Mouse (Mus musculus): ENCODE results near the gene Lin7b. TPM values are rescaled to one million over a fixed set of nuclear protein-coding genes. Genes with fewer than 3 reads are reported as not detected.

Lin7b gene
- total and polyA plus RNA-seq, 3 experiments: 1.3 to 3.8 TPM; not detected in 1

- TF ChIP-seq JUND (IDR thresholded peaks at IDR 0.05; ENCODE audit: low read depth, low read length) (no peak), SIN3A (IDR thresholded peaks at IDR 0.05; ENCODE audit: low read length) (no peak), ZMIZ1 (IDR thresholded peaks at IDR 0.05; ENCODE audit: low read depth, low read length) (no peak), ZKSCAN1 (IDR thresholded peaks at IDR 0.05; ENCODE audit: low read depth, low read length) (no peak), MAX (IDR thresholded peaks at IDR 0.05; ENCODE audit: low read length) (no peak), MAZ (IDR thresholded peaks at IDR 0.05; ENCODE audit: low read depth, low read length) (no peak), TAL1 (IDR thresholded peaks at IDR 0.05; ENCODE audit: low read length) (no peak), MYC (IDR thresholded peaks at IDR 0.05; ENCODE audit: low read depth, low read length) (no peak), KAT2A (conservative IDR thresholded peaks at IDR 0.05; ENCODE audit: low read depth, low read length) (no peak), ZNF384 (IDR thresholded peaks at IDR 0.05; ENCODE audit: low read depth, low read length) (no peak), USF1 (IDR thresholded peaks at IDR 0.05; ENCODE audit: low read depth, low read length) (no peak), USF2 (IDR thresholded peaks at IDR 0.05; ENCODE audit: borderline replicate concordance in 1 of 2, insufficient read depth in 1 of 2, low read depth in 1 of 2, low read length in 2 of 2) (no peak), NRF1 (IDR thresholded peaks at IDR 0.05; ENCODE audit: insufficient read depth, low read depth, low read length, poor library complexity, severe bottlenecking) (no peak), RCOR1 (IDR thresholded peaks at IDR 0.05; ENCODE audit: low read depth, low read length) (no peak), SMC3 (IDR thresholded peaks at IDR 0.05; ENCODE audit: low read depth, low read length) (no peak), CTCF (IDR thresholded peaks at IDR 0.05 in 2 of 3, conservative IDR thresholded peaks at IDR 0.05 in 1 of 3; ENCODE audit: control insufficient read depth in 1 of 3, insufficient read depth in 1 of 3, low read depth in 2 of 3, low read length in 3 of 3, poor library complexity in 1 of 3, severe bottlenecking in 1 of 3) (no peak), CHD1 (IDR thresholded peaks at IDR 0.05; ENCODE audit: low read depth, low read length) (no peak), E2F4 (IDR thresholded peaks at IDR 0.05; ENCODE audit: borderline replicate concordance, low read depth, low read length) (no peak), MXI1 (IDR thresholded peaks at IDR 0.05; ENCODE audit: low read depth, low read length) (no peak), MAFK (IDR thresholded peaks at IDR 0.05; ENCODE audit: borderline replicate concordance, low read depth, low read length) (no peak)
- Histone ChIP-seq H3K27me3 (ENCODE audit: control insufficient read depth in 1 of 2, insufficient read depth in 2 of 2, low read length in 2 of 2) (no peaks in the 10 kb centered on the region; a peak in 1 of 4 replicates), H3K4me3 (ENCODE audit: control insufficient read depth in 1 of 2, insufficient read depth in 1 of 2, low read depth in 2 of 2, low read length in 2 of 2) (no peak overlapping the region), H3K9ac (ENCODE audit: control insufficient read depth, low read depth, low read length, poor library complexity, severe bottlenecking) (no peak overlapping the region), H3K4me1 (ENCODE audit: control insufficient read depth in 1 of 2, insufficient read depth in 2 of 2, low read length in 2 of 2) (peaks cover 6 to 9% of the 10 kb centered on the region in 2 experiments; a peak in 3 of 4 replicates), H3K9me3 (replicated peaks; ENCODE audit: insufficient read depth, low read length) (no peaks in the 10 kb centered on the region), H3K36me3 (ENCODE audit: control insufficient read depth in 1 of 2, insufficient read depth in 2 of 2, low read length in 2 of 2) (peaks cover 0 to 6% of the 10 kb centered on the region in 2 experiments; a peak in 2 of 4 replicates), H3K27ac (ENCODE audit: control insufficient read depth, low read depth, low read length) (no peak overlapping the region), H3K79me2 (ENCODE audit: control insufficient read depth, insufficient read depth, low read length, poor library complexity) (no peaks in the 10 kb centered on the region)
- no peak for DNase-seq (ENCODE audit: low read depth, low spot score)
Measured at GRCm38 (mm10) chr7:45401521-45402085, 31.2 kb upstream of the Lin7b start.

DNA sequence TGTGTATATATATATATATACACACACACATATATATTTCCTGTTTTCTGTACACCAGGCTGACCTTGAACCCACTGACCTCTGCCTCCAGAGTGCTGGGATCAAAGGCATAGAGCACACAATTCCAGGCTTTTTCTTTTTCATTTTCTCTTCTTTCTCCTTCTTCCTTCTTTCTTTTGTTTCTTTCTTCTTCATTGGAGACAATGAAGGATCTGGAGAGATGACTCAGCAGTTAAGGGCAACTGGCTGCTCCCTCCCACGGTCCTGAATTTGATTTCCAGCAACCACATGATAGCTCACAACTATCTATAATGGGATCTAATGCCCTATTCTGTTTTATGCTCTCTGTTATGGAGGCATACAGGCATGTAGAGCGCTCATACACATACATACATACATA lies 26.4 kb upstream of the Lin7b start:
- Histone ChIP-seq H3K9me3 (replicated peaks; ENCODE audit: insufficient read depth, low read length) (no peaks in the 10 kb centered on the region), H3K4me3 (ENCODE audit: control insufficient read depth in 1 of 2, insufficient read depth in 1 of 2, low read depth in 2 of 2, low read length in 2 of 2) (peak overlapping the region; percentile 18 to 59; a peak in 2 of 4 replicates), H3K27me3 (ENCODE audit: control insufficient read depth in 1 of 2, insufficient read depth in 2 of 2, low read length in 2 of 2) (no peaks in the 10 kb centered on the region; a peak in 1 of 4 replicates), H3K27ac (ENCODE audit: control insufficient read depth, low read depth, low read length) (peak overlapping the region; percentile 74), H3K9ac (ENCODE audit: control insufficient read depth, low read depth, low read length, poor library complexity, severe bottlenecking) (peak overlapping the region; percentile 57), H3K4me1 (ENCODE audit: control insufficient read depth in 1 of 2, insufficient read depth in 2 of 2, low read length in 2 of 2) (peaks cover 5 to 19% of the 10 kb centered on the region in 2 experiments; a peak in 3 of 4 replicates), H3K79me2 (ENCODE audit: control insufficient read depth, insufficient read depth, low read length, poor library complexity) (peaks cover 35% of the 10 kb centered on the region), H3K36me3 (ENCODE audit: control insufficient read depth in 1 of 2, insufficient read depth in 2 of 2, low read length in 2 of 2) (peaks cover 18 to 34% of the 10 kb centered on the region in 2 experiments)
- peak; percentile 72 for TF ChIP-seq GABPA (IDR thresholded peaks at IDR 0.05; ENCODE audit: low read depth, low read length)
- peak; percentile 46; the same call in 1 of the 2 replicates for TF ChIP-seq GATA1 (IDR thresholded peaks at IDR 0.05; ENCODE audit: low read depth, low read length)
- TF ChIP-seq MAFK (IDR thresholded peaks at IDR 0.05; ENCODE audit: borderline replicate concordance, low read depth, low read length): peak; percentile 68; the same call in 1 of the 2 replicates
- TF ChIP-seq TCF12 (IDR thresholded peaks at IDR 0.05; ENCODE audit: low read depth, low read length): no peak
- peak; percentile 66 for DNase-seq (ENCODE audit: low read depth, low spot score)

All from MEL (cell line).